Mouse (Mus musculus) stomach, embryonic 14.5 days (tissue): Measurements from ENCODE around the gene Wwox. TPM values are rescaled to one million over a fixed set of nuclear protein-coding genes. Genes with fewer than 3 reads are reported as not detected.

Source experiments
- ATAC-seq: fragments of 200-750 bp; cut with Nextera tagmentation; 2 replicates; pipeline ENCODE4 v1.8.0; 2017; ENCODE audit warnings: low read depth, moderate TSS enrichment; ENCODE audit not compliant: insufficient number of reproducible peaks, insufficient read depth, low FRiP score
- H3K27ac ChIP-seq: fragments of 300-500 bp; sonication (generic); 2 replicates; pipeline ENCODE4 v1.5.1; 2014; ENCODE audit warnings: mild to moderate bottlenecking, low read length, moderate library complexity, mixed read lengths
- H3K27me3 ChIP-seq: fragments of 300-500 bp; sonication (generic); 2 replicates; pipeline ENCODE4 v1.6.1; 2014; ENCODE audit warnings: low read length, control low read depth, mixed read lengths; ENCODE audit not compliant: control insufficient read depth, insufficient read depth
- H3K36me3 ChIP-seq: fragments of 300-500 bp; sonication (generic); 2 replicates; pipeline ENCODE4 v1.6.1; 2014; ENCODE audit warnings: mild to moderate bottlenecking, control low read depth, low read length, moderate library complexity, mixed read lengths; ENCODE audit not compliant: control insufficient read depth, insufficient read depth
- H3K4me1 ChIP-seq: fragments of 300-500 bp; sonication (generic); 2 replicates; pipeline ENCODE4 v1.6.1; 2014; ENCODE audit warnings: low read length, control low read depth, mixed read lengths; ENCODE audit not compliant: control insufficient read depth, insufficient read depth
- H3K4me2 ChIP-seq: fragments of 300-500 bp; sonication (generic); replicated peaks from 2 replicates; pipeline ENCODE4 v1.6.1; 2014; ENCODE audit warnings: low read depth, low read length, control low read depth
- H3K4me3 ChIP-seq: fragments of 300-500 bp; sonication (generic); 2 replicates; pipeline ENCODE4 v1.5.1; 2014; ENCODE audit warnings: low read depth, low read length, control low read depth
- H3K9ac ChIP-seq: fragments of 300-500 bp; sonication (generic); replicated peaks from 2 replicates; pipeline ENCODE4 v1.6.1; 2014; ENCODE audit warnings: low read depth, mild to moderate bottlenecking, control low read depth, low read length, moderate library complexity, mixed read lengths
- H3K9me3 ChIP-seq: fragments of 300-500 bp; sonication (generic); 2 replicates; pipeline ENCODE4 v1.6.1; 2016; ENCODE audit warnings: low read depth, low read length, control low read depth; ENCODE audit not compliant: control insufficient read depth
- WGBS: fragments of 180-500 bp; shearing (Covaris S2); extraction: QIAGEN DNeasy Blood & Tissue Kit; methylation state at CpG from one replicate; pipeline ENCODE4 v1.1.7; 2014; 5-methylcytosine and 5-hydroxymethylcytosine counted together
- polyA plus RNA-seq: library from polyadenylated mRNA; unstranded; fragments of >200 nt; fragmentation: Nextera tagmentation; extraction: Ambion mirVana; gene quantifications from 2 replicates; pipeline ENCODE4 v1.2.1, GENCODE M21; 2014

Wwox gene
- polyA plus RNA-seq, 1 experiment from 2014 or later: 15.4 TPM

DNA sequence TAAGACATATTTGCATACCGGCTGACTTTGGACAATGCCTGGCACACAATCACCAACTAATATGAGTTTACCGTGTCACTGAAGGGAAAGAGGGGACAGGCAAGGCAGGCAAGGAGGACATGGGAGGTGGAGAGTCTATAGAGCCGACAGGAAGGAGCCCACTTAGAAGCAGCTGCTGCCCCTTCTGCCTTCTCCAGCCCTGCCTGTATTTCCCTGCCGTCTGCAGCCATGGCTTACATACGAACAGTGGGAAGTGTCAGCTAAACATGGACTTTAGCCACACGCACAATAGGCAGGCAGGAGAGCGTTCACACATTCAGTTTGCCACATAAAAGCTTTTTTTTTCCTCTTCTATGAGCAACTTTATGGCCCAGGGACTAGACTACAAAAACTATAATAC lies 863.0 kb downstream of the Wwox start:
- Histone ChIP-seq H3K27me3 (no peaks in the 10 kb centered on the region), H3K4me2 (no peak overlapping the region), H3K4me3 (no peak overlapping the region), H3K36me3 (no peaks in the 10 kb centered on the region), H3K27ac (no peak overlapping the region), H3K4me1 (no peaks in the 10 kb centered on the region), H3K9me3 (no peaks in the 10 kb centered on the region), H3K9ac (no peak overlapping the region)
- ATAC-seq: no peak
- 57% methylated on average over 7 of the region's 7 CpGs for WGBS

DNA sequence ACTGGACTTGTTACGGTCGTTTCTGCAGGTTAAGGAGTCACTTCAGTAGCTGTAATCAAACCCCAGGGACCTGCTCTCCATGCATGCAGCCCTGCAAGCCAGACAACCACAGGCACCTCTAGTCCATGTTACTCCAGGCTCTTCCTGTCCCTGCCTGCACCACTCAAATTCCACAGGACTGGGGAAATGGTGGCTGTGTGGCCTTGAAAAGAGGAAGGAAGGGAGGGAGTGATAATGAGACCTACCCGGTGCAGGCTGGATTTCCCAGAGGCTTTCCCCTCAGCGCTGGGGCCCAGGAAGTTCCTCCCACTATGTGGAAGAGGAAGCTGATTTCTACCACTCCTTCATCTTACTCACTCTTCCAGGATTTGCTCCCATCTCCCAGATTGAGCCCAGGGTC lies 868.0 kb downstream of the Wwox start:
- no peak for ATAC-seq
- Histone ChIP-seq H3K27ac (no peak overlapping the region), H3K4me2 (no peak overlapping the region), H3K4me3 (no peak overlapping the region), H3K9me3 (no peaks in the 10 kb centered on the region), H3K36me3 (no peaks in the 10 kb centered on the region), H3K4me1 (no peaks in the 10 kb centered on the region), H3K27me3 (no peaks in the 10 kb centered on the region), H3K9ac (no peak overlapping the region)
- WGBS: 56% methylated on average over 4 of the region's 4 CpGs

DNA sequence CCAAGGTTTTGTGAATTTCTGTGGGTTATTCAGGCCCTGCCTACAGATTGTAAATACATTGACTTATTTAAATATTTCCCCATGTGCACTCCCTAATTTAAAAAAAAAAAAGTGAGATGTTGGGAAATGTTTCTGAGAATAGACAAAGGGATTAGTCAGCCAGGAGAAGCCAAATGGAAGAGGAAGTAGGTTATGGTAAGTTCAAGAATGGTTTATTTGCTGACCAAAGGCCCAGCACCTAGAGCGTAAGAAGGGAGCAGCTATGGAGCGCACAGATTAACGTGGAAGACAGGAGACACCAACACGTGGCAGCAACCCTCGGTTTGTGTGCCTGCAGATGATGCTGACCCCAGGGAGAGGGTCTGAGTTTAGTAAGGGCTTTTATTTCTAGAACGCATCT lies 871.5 kb downstream of the Wwox start:
- Histone ChIP-seq H3K36me3 (no peaks in the 10 kb centered on the region), H3K27ac (no peak overlapping the region), H3K4me2 (no peak overlapping the region), H3K9me3 (no peaks in the 10 kb centered on the region), H3K4me1 (no peaks in the 10 kb centered on the region), H3K4me3 (no peak overlapping the region), H3K27me3 (no peaks in the 10 kb centered on the region), H3K9ac (no peak overlapping the region)
- no peak for ATAC-seq
- WGBS: 76% methylated on average over 6 of the region's 6 CpGs

DNA sequence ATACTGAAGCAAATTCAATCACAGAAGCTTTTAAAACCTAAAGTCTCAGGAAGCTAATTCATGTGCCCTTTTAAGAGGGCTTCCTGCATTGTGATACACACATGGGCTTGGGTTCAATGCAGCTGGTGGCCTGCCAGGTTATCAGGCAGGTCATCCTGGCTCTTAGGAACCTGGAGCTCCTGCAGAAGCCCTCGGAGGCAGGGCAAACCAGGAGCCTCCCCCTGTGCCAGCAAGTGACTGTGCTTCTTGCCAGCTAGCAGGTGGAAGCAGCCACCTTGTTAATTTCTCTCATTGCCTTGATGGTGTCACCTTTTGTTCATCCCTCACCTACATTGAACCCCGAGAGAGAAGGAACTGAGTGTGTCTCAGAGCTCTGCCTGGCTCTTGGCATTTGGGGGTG lies 872.9 kb downstream of the Wwox start:
- Histone ChIP-seq H3K4me3 (no peak overlapping the region), H3K9ac (no peak overlapping the region), H3K27me3 (no peaks in the 10 kb centered on the region), H3K4me1 (no peaks in the 10 kb centered on the region), H3K27ac (no peak overlapping the region), H3K36me3 (no peaks in the 10 kb centered on the region), H3K4me2 (no peak overlapping the region), H3K9me3 (no peaks in the 10 kb centered on the region)
- no peak for ATAC-seq
- 59% methylated on average over 2 of the region's 2 CpGs for WGBS

DNA sequence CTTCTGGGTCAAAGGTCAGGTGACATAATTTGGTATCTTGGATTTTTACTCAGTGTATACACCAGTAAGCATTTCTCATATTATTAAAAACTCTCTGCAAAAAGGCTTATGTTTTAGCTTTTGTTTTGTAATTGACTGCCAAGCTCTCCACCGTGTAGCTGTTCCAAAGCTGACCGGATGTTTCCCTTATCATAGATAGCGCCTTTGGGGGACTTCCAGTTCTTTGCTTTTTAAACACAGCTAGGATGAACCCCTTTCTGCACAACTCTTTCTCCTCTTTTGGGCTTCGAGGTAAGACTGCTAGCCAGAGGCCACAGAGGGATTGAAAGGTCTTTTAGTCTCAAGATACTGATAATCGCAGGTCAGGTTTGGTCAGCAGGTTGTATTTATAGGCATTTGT lies 883.0 kb downstream of the Wwox start:
- Histone ChIP-seq H3K9ac (no peak overlapping the region), H3K4me2 (no peak overlapping the region), H3K27me3 (no peaks in the 10 kb centered on the region), H3K4me1 (no peaks in the 10 kb centered on the region), H3K9me3 (no peaks in the 10 kb centered on the region), H3K4me3 (no peak overlapping the region), H3K27ac (no peak overlapping the region), H3K36me3 (no peaks in the 10 kb centered on the region)
- ATAC-seq: no peak
- 85% methylated on average over 5 of the region's 5 CpGs for WGBS

DNA sequence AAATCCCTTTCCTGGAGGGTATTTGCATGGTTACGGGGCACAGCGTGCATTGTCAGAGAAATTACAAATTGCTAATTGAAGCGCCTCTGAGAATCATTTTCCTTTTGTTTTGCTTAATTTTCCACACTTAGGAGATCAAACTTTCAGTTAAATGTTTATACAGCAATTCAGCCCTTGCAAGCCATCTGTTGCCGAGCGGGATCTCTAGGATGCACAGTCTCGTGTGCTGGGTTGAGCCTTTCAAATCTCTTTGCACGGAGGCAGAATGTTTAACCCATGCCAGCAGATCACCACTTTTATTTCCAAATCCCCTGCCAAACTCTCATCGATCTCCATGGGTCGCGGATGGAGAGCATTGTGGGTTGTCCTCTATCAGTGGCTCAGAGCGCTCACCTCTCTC lies 891.2 kb downstream of the Wwox start:
- Histone ChIP-seq H3K9me3 (no peaks in the 10 kb centered on the region), H3K36me3 (no peaks in the 10 kb centered on the region), H3K27me3 (no peaks in the 10 kb centered on the region), H3K27ac (no peak overlapping the region), H3K4me1 (no peaks in the 10 kb centered on the region), H3K4me2 (no peak overlapping the region), H3K9ac (no peak overlapping the region), H3K4me3 (no peak overlapping the region)
- 66% methylated on average over 11 of the region's 11 CpGs for WGBS
- no peak for ATAC-seq

DNA sequence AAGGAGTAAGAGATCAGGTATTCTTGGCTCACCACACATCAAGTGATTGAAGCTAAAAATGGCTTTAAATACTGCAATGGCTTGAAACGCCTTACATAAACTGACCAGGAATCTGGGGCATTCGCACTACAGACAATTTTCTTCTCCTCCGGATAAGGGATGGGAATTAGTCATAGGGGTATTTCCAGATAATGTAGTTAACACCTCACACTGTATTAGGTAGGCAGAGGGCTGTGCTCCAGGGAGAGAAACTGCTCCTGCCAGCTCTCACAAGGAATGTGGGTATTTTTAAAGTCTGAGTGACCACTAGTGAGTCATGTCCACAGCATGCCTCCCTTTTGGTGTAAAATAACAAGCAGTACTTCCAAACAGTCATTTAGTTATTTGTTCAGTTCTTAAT lies 894.5 kb downstream of the Wwox start:
- no peaks in the 10 kb centered on the region for H3K27me3 ChIP-seq

DNA sequence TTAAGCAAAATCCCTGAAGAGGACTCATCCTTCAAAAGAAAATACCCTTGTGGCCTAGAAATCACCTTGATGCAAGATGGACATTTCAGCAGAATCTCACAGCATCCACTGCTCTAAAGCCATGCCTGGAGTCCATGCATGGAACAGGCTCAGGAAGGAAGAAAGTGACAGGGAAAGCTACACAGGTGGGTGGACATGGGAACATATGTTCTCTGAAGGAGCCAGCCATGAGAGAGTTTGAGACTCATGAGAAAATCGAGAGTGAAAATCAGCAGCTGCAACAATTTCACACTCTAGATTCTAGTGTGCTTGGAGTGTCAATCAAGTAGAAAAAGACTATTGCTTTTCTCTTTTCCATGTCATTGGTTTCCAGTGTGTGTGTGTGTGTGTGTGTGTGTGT lies 896.9 kb downstream of the Wwox start:
- Histone ChIP-seq H3K27ac (no peak overlapping the region), H3K4me2 (no peak overlapping the region), H3K9me3 (no peaks in the 10 kb centered on the region), H3K4me3 (no peak overlapping the region), H3K36me3 (no peaks in the 10 kb centered on the region), H3K9ac (no peak overlapping the region), H3K27me3 (no peaks in the 10 kb centered on the region), H3K4me1 (no peaks in the 10 kb centered on the region)
- WGBS: 84% methylated on average over 1 of the region's 1 CpGs
- ATAC-seq: no peak

More for the DNA sequence above, 894.5 kb downstream of the Wwox start:
- Histone ChIP-seq H3K4me1 (no peaks in the 10 kb centered on the region), H3K4me2 (no peak overlapping the region), H3K27ac (no peak overlapping the region), H3K4me3 (no peak overlapping the region), H3K9me3 (no peaks in the 10 kb centered on the region), H3K9ac (no peak overlapping the region), H3K36me3 (no peaks in the 10 kb centered on the region)
- no peak for ATAC-seq
- WGBS: 69% methylated on average over 3 of the region's 3 CpGs

DNA sequence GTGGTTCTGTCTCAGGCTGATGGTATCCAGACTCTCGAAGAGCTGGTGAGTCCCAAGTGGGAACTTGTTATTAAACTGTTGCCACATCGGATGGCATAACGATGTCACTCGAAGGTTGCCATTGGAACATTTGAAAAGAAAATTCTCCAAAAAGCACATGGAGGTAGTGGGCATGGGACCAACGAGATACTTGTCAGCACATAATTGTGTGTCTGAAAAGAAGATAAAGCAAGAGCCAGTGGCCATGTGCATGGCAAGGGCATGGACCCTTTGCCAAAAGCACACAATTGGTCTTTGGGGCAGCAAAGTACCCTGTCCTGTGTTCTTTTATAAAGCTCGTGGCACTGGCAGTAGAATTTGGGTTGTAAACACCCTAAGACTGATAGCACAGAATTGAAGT lies 909.2 kb downstream of the Wwox start:
- whole genome bisulfite sequencing: 72% methylated on average over 6 of the region's 6 CpGs
- Histone ChIP-seq H3K36me3 (no peaks in the 10 kb centered on the region), H3K4me2 (no peak overlapping the region), H3K4me1 (no peaks in the 10 kb centered on the region), H3K27me3 (no peaks in the 10 kb centered on the region), H3K9ac (no peak overlapping the region), H3K27ac (no peak overlapping the region), H3K9me3 (no peaks in the 10 kb centered on the region), H3K4me3 (no peak overlapping the region)
- ATAC-seq: no peak
